Mouse (Mus musculus): ENCODE data around the gene Rapgef1. TPM values are rescaled to one million over a fixed set of nuclear protein-coding genes. Genes with fewer than 3 reads are reported as not detected.

The Rapgef1 gene
- polyA plus RNA-seq, 1 experiment from 2014 or later = 25.3 TPM

DNA sequence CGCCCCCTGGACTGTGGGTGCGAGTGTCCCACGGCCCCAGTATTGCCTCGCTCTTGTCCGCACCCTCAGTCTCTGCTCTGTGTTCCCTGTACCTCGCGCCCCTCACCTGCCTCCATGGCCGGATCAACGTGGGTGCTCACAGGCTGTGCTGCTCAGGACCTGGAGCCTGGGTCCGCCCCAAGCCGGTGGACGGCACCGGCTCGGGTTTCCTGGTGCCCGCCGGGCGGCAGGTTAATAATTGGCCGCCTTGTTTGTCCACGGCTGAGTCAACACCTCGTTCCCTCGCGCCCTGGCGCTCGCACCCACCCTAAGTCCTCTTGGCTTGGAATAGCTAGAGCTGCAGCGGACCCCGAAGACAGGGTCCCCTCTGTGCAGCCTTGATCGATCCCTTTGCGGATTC is 132.0 kb downstream of the Rapgef1 start, which contains the start of gene Gm13420:
Gene Gm13420 (minus strand): TSS at position 189 of the 400 bp plus-strand sequence.
- H3K4me1 ChIP-seq (ENCODE audit: control insufficient read depth, insufficient read depth, low read length) = peaks cover 11% of the 10 kb centered on the region; the same call in 1 of the 2 replicates
- no peaks in the 10 kb centered on the region for H3K9me3 ChIP-seq (ENCODE audit: control insufficient read depth, low read length)
- WGBS = 6% methylated on average over 28 of the region's 28 CpGs
- H3K4me3 ChIP-seq (replicated peaks; ENCODE audit: low read depth, low read length) = peak within 1 kb of the TSS; percentile 17; the same call in 1 of the 2 replicates
- no peak within 1 kb of the TSS for H3K27ac ChIP-seq (replicated peaks; ENCODE audit: low read depth, low read length)
- H3K4me2 ChIP-seq (ENCODE audit: low read length) = peak within 1 kb of the TSS; percentile 36
- ATAC-seq (ENCODE audit: low FRiP score, low TSS enrichment) (no peak), DNase-seq (no peak)
- H3K27me3 ChIP-seq (ENCODE audit: control insufficient read depth, insufficient read depth, low read length) = peaks cover 36% of the 10 kb centered on the region
- H3K9ac ChIP-seq (replicated peaks; ENCODE audit: low read length) = 0 out of 2 replicates have a peak within 1 kb of the TSS, but pooled peaks have one; percentile 16
- no peaks in the 10 kb centered on the region for H3K36me3 ChIP-seq (ENCODE audit: control insufficient read depth, insufficient read depth, low read length)

- Histone ChIP-seq H3K9ac (replicated peaks; ENCODE audit: low read length) (no peak overlapping the region), H3K4me1 (ENCODE audit: control insufficient read depth, insufficient read depth, low read length) (0 out of 2 replicates have a peak, but pooled peaks cover 7% of the 10 kb centered on the region), H3K4me2 (ENCODE audit: low read length) (no peak overlapping the region), H3K27me3 (ENCODE audit: control insufficient read depth, insufficient read depth, low read length) (peaks cover 29% of the 10 kb centered on the region), H3K36me3 (ENCODE audit: control insufficient read depth, insufficient read depth, low read length) (no peaks in the 10 kb centered on the region), H3K4me3 (replicated peaks; ENCODE audit: low read depth, low read length) (no peak overlapping the region), H3K27ac (replicated peaks; ENCODE audit: low read depth, low read length) (no peak overlapping the region), H3K9me3 (ENCODE audit: control insufficient read depth, low read length) (no peaks in the 10 kb centered on the region)
- WGBS = 90% methylated on average over 5 of the region's 5 CpGs
- DNase-seq (no peak), ATAC-seq (ENCODE audit: low FRiP score, low TSS enrichment) (no peak)
Measured at GRCm38 (mm10) chr2:29752397-29752796, 132.9 kb downstream of the Rapgef1 start.

DNA sequence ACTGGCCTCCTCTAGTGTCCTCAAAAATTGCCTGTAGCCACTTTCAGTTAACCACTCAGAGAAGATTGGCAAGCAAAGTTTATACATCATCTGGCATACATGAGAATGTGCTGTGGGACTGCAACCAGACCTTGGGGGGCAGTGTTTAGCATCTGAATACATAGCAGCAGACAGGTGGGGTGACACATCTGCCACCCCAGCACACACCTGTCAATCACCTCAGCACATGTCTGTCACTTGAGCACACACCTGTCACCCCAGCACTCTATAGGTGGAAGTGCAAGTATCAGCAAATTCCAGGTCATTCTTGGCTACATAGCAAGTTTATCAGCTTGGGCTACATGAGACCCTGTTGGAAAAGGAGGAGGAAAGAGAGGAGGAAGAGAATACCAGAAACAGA is 136.2 kb downstream of the Rapgef1 start:
- 0 out of 2 replicates have a peak, but pooled peaks cover 5% of the 10 kb centered on the region for H3K4me1 ChIP-seq (ENCODE audit: control insufficient read depth, insufficient read depth, low read length)

GRCm38 (mm10) chr2:29764831-29765230 is 145.3 kb downstream of the Rapgef1 start:
- Histone ChIP-seq H3K4me1 (ENCODE audit: control insufficient read depth, insufficient read depth, low read length) (no peaks in the 10 kb centered on the region), H3K4me3 (replicated peaks; ENCODE audit: low read depth, low read length) (no peak overlapping the region), H3K4me2 (ENCODE audit: low read length) (no peak overlapping the region), H3K9ac (replicated peaks; ENCODE audit: low read length) (no peak overlapping the region), H3K27me3 (ENCODE audit: control insufficient read depth, insufficient read depth, low read length) (no peaks in the 10 kb centered on the region), H3K36me3 (ENCODE audit: control insufficient read depth, insufficient read depth, low read length) (no peaks in the 10 kb centered on the region), H3K9me3 (ENCODE audit: control insufficient read depth, low read length) (no peaks in the 10 kb centered on the region), H3K27ac (replicated peaks; ENCODE audit: low read depth, low read length) (no peak overlapping the region)
- DNase-seq = peak; percentile 86
- 7% methylated on average over 1 of the region's 1 CpGs for WGBS
- no peak for ATAC-seq (ENCODE audit: low FRiP score, low TSS enrichment)

More for the DNA sequence above, 136.2 kb downstream of the Rapgef1 start:
- DNase-seq (no peak), ATAC-seq (ENCODE audit: low FRiP score, low TSS enrichment) (no peak)
- H3K9me3 ChIP-seq (ENCODE audit: control insufficient read depth, low read length) = no peaks in the 10 kb centered on the region
- peaks cover 20% of the 10 kb centered on the region for H3K27me3 ChIP-seq (ENCODE audit: control insufficient read depth, insufficient read depth, low read length)
- H3K36me3 ChIP-seq (ENCODE audit: control insufficient read depth, insufficient read depth, low read length) = no peaks in the 10 kb centered on the region
- H3K9ac ChIP-seq (replicated peaks; ENCODE audit: low read length) = no peak overlapping the region
- H3K4me2 ChIP-seq (ENCODE audit: low read length) = no peak overlapping the region
- H3K4me3 ChIP-seq (replicated peaks; ENCODE audit: low read depth, low read length) = no peak overlapping the region
- H3K27ac ChIP-seq (replicated peaks; ENCODE audit: low read depth, low read length) = no peak overlapping the region

DNA sequence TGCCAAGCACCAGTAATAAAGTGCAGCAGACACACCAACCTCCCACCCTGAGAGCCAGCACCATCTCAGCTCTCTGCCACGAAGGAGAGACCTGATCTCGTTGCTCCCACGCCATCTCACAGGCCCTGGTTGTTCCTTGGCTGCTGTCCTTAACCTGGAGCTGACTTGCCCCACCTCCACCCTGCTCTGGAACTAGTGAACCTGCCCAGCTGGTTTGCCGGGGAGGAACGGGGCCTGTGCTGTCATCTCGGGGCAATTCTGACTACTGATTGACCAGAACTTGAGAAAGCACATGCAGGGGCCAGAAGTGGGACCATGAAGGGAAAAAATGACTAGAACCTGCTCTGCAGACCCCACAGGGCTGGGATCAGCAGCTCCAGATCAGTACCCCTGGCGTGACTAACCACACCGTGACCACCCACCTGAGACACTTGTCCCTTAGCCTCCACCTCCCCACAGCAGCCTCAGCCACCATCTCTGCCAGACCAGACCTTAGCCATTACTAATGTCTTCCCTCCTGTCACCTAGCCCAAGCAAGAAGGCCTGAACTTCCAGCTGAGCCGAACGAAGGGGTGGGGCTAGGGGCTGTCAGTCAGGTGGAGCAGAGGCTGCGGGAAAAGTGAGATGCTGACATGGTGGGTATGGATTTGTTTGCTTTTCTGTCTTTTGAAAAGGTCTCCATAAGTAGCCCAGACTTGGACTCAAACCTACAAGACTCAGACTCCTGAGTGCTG is 148.6 kb downstream of the Rapgef1 start:
- H3K27me3 ChIP-seq (ENCODE audit: control insufficient read depth, insufficient read depth, low read length) = no peaks in the 10 kb centered on the region
- H3K27ac ChIP-seq (replicated peaks; ENCODE audit: low read depth, low read length) = no peak overlapping the region
- H3K9me3 ChIP-seq (ENCODE audit: control insufficient read depth, low read length) = no peaks in the 10 kb centered on the region
- no peaks in the 10 kb centered on the region for H3K4me1 ChIP-seq (ENCODE audit: control insufficient read depth, insufficient read depth, low read length)
- H3K9ac ChIP-seq (replicated peaks; ENCODE audit: low read length) = no peak overlapping the region
- ATAC-seq (ENCODE audit: low FRiP score, low TSS enrichment) = no peak
- no peak overlapping the region for H3K4me3 ChIP-seq (replicated peaks; ENCODE audit: low read depth, low read length)
- H3K36me3 ChIP-seq (ENCODE audit: control insufficient read depth, insufficient read depth, low read length) = no peaks in the 10 kb centered on the region
- no peak for DNase-seq
- WGBS = 75% methylated on average over 11 of the region's 11 CpGs
- H3K4me2 ChIP-seq (ENCODE audit: low read length) = no peak overlapping the region

DNA sequence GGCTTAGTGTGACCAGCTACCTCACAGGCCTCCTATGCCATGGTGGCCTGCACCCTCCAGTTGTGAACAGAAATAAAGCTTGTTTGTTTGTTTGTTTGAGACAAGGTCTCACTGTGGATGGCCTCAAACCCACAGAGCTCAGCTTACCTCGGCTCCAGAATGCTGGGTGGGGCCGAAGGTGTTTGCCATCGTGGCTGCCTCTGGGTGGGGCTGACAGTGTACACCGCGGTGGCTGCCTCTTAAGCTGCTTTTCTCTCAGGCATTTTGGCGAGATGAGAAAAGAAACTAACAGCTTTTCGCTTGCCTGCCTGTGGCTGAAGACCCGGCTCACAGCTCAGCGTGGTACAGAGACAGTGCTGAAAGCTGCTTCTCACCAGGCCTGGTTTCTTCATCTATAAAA is 149.4 kb downstream of the Rapgef1 start:
- DNase-seq (no peak), ATAC-seq (ENCODE audit: low FRiP score, low TSS enrichment) (no peak)
- Histone ChIP-seq H3K4me3 (replicated peaks; ENCODE audit: low read depth, low read length) (no peak overlapping the region), H3K27ac (replicated peaks; ENCODE audit: low read depth, low read length) (no peak overlapping the region), H3K36me3 (ENCODE audit: control insufficient read depth, insufficient read depth, low read length) (no peaks in the 10 kb centered on the region), H3K4me2 (ENCODE audit: low read length) (no peak overlapping the region), H3K9ac (replicated peaks; ENCODE audit: low read length) (no peak overlapping the region), H3K4me1 (ENCODE audit: control insufficient read depth, insufficient read depth, low read length) (no peaks in the 10 kb centered on the region), H3K9me3 (ENCODE audit: control insufficient read depth, low read length) (no peaks in the 10 kb centered on the region), H3K27me3 (ENCODE audit: control insufficient read depth, insufficient read depth, low read length) (no peaks in the 10 kb centered on the region)
- WGBS = 65% methylated on average over 9 of the region's 9 CpGs

DNA sequence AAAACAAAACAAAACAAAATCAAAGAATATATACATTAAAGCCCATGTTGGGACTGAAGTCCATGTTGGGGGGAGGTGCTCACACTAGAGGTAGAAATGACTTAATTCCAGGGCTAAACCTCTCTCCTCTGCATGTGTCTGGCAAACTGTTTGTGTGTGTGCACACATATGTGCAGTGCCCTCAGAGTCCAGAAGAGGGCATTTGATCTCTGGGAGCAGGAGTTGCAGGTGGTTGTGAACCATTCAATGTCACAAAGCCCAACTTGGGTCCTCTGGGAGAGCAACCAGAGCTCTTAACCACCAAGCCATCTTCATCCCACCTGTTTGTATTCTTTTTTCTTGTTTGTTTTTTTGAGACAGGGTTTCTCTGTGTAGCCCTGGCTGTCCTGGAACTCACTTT is 150.6 kb downstream of the Rapgef1 start:
- Histone ChIP-seq H3K4me1 (ENCODE audit: control insufficient read depth, insufficient read depth, low read length) (no peaks in the 10 kb centered on the region), H3K9ac (replicated peaks; ENCODE audit: low read length) (no peak overlapping the region), H3K27ac (replicated peaks; ENCODE audit: low read depth, low read length) (no peak overlapping the region), H3K36me3 (ENCODE audit: control insufficient read depth, insufficient read depth, low read length) (no peaks in the 10 kb centered on the region), H3K27me3 (ENCODE audit: control insufficient read depth, insufficient read depth, low read length) (no peaks in the 10 kb centered on the region), H3K4me2 (ENCODE audit: low read length) (no peak overlapping the region), H3K4me3 (replicated peaks; ENCODE audit: low read depth, low read length) (no peak overlapping the region), H3K9me3 (ENCODE audit: control insufficient read depth, low read length) (no peaks in the 10 kb centered on the region)
- DNase-seq (no peak), ATAC-seq (ENCODE audit: low FRiP score, low TSS enrichment) (no peak)

- no peak overlapping the region for H3K4me2 ChIP-seq (ENCODE audit: low read length)
- H3K36me3 ChIP-seq (ENCODE audit: control insufficient read depth, insufficient read depth, low read length) = peaks cover 9% of the 10 kb centered on the region
- 92% methylated on average over 8 of the region's 8 CpGs for WGBS
- DNase-seq (no peak), ATAC-seq (ENCODE audit: low FRiP score, low TSS enrichment) (no peak)
- H3K4me3 ChIP-seq (replicated peaks; ENCODE audit: low read depth, low read length) = no peak overlapping the region
- H3K9ac ChIP-seq (replicated peaks; ENCODE audit: low read length) = no peak overlapping the region
- H3K27me3 ChIP-seq (ENCODE audit: control insufficient read depth, insufficient read depth, low read length) = no peaks in the 10 kb centered on the region
- H3K9me3 ChIP-seq (ENCODE audit: control insufficient read depth, low read length) = no peaks in the 10 kb centered on the region
- H3K4me1 ChIP-seq (ENCODE audit: control insufficient read depth, insufficient read depth, low read length) = no peaks in the 10 kb centered on the region
- H3K27ac ChIP-seq (replicated peaks; ENCODE audit: low read depth, low read length) = no peak overlapping the region
Measured at GRCm38 (mm10) chr2:29771611-29772461, 152.3 kb downstream of the Rapgef1 start.
